In the genomic region with DNA sequence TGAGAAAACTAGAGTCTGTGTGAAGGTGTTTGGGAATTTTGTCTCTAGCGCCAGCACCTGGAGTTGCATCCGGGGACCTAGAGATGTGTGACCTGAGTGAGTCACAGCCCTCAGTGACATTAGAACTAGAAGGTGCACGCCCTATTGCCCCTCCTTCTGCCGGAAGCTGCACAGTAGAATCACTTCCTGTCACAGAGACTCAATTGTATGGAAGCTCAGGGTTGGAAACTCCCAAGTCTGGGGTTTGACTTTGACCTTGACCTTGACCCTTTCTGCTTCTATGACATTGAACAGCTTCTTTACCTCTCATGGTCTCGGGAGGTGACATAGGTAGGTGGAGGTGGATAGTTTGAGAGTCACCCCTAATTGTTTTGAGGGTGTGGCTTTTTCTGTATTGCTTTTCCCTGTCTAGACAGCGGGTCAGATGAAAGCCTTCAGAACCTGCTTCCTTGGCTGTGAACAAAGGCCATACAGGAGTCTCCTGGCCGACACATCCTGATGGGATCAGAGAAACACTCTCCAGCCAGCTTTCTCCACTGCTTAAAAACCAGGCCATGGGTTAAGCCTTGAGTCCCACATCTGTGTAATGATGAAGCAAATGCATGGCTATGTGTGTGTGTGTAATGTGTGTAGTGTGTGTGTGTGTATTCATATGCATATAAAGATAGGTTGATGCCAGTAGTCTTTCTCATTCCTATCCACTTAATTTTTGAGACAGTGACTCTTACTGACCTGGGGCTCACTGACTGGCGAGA, we compare ENCODE assay signal across 18 mouse cellular contexts.
"Had no signal": no experiment of that assay in that cellular context is flagged by ENCODE, and none has a peak within 500 bp of the region (broad histone marks: within the 10 kb centered on the region; RNA-seq: fewer than 3 reads in every experiment).

No protein-coding gene starts in this region.

- H3K4me3 ChIP-seq: layer of hippocampus, adult 2 months; left cerebral cortex, adult 2 months; liver, embryonic 13.5 days; midbrain, embryonic 12.5 days; midbrain, embryonic 15.5 days; myocyte; neural tube, embryonic 13.5 days; stomach, embryonic 15.5 days had no signal

- ATAC-seq: midbrain, embryonic 15.5 days had no signal

- DNase-seq: kidney, postnatal 25 days; layer of hippocampus, adult 9-11 months; liver, embryonic 13.5 days; lung, adult 2 months; lung, postnatal 14 days; lung, postnatal 4 days; retina, postnatal 1 day; right cerebral cortex, postnatal 25 days; spleen, adult 18-20 months; thymus, postnatal 25 days had no signal

- H3K9ac ChIP-seq: liver, embryonic 13.5 days; midbrain, embryonic 12.5 days; midbrain, embryonic 15.5 days; neural tube, embryonic 13.5 days; stomach, embryonic 15.5 days had no signal

- H3K27ac ChIP-seq: kidney, postnatal 0 days; layer of hippocampus, adult 2 months; left cerebral cortex, adult 2 months; liver, embryonic 13.5 days; midbrain, embryonic 12.5 days; midbrain, embryonic 15.5 days; neural tube, embryonic 13.5 days; stomach, embryonic 15.5 days had no signal

- H3K9me3 ChIP-seq: liver, embryonic 13.5 days; midbrain, embryonic 12.5 days; midbrain, embryonic 15.5 days; neural tube, embryonic 13.5 days; stomach, embryonic 15.5 days had no signal

- H3K36me3 ChIP-seq: liver, embryonic 13.5 days; midbrain, embryonic 12.5 days; midbrain, embryonic 15.5 days; neural tube, embryonic 13.5 days; stomach, embryonic 15.5 days had no signal

- H3K4me1 ChIP-seq: liver, embryonic 13.5 days; midbrain, embryonic 12.5 days had no signal

- H3K27me3 ChIP-seq: liver, embryonic 13.5 days; midbrain, embryonic 12.5 days; midbrain, embryonic 15.5 days; neural tube, embryonic 13.5 days; stomach, embryonic 15.5 days had no signal
